Comparison of ENCODE assay signal across 9 mouse cellular contexts in genomic region chr3:36835525-36836203, GRCm38 (mm10). TPM values are rescaled to one million over a fixed set of nuclear protein-coding genes. Genes with fewer than 3 reads are reported as not detected.
DNase-seq lines count a peak whose midpoint lies in the region; ATAC-seq and TF ChIP-seq lines count a peak whose summit lies in the region.
"Had no signal": no experiment of that assay in that cellular context is flagged by ENCODE, and none has a peak within 500 bp of the region (broad histone marks: within the 10 kb centered on the region; RNA-seq: fewer than 3 reads in every experiment).

No protein-coding gene starts in this region.

- H3K4me2 ChIP-seq in hindbrain, embryonic 11.5 days (replicated peaks; ENCODE audit: low read depth, low read length): 0 out of 2 replicates have a peak overlapping the region, but pooled peaks have one; percentile 11
- peak overlapping the region; percentile 50 for H3K4me2 ChIP-seq in neural tube, embryonic 13.5 days

- no peak overlapping the region for H3K4me3 ChIP-seq in hindbrain, embryonic 11.5 days (ENCODE audit: low read depth, low read length)
- no peak overlapping the region for H3K4me3 ChIP-seq in left cerebral cortex, adult 2 months
- peak overlapping the region; percentile 23 for H3K4me3 ChIP-seq in neural tube, embryonic 13.5 days
- H3K4me3 ChIP-seq: erythroblast, embryonic 14.5 days had no signal

- peak; percentile 30 for TF ChIP-seq CTCF in left cerebral cortex, adult 2 months (IDR thresholded peaks at IDR 0.05)

- intact Hi-C loops in left cerebral cortex, adult 2 months (cut with DNase I): no loop called here

- no peaks in the 10 kb centered on the region for H3K4me1 ChIP-seq in hindbrain, embryonic 11.5 days (replicated peaks; ENCODE audit: control insufficient read depth, insufficient read depth, low read length)
- peaks cover 10% of the 10 kb centered on the region for H3K4me1 ChIP-seq in neural tube, embryonic 13.5 days (replicated peaks)

- no peaks in the 10 kb centered on the region for H3K27me3 ChIP-seq in hindbrain, embryonic 11.5 days (ENCODE audit: control insufficient read depth, insufficient read depth, low read length)
- no peaks in the 10 kb centered on the region for H3K27me3 ChIP-seq in neural tube, embryonic 13.5 days

- no peaks in the 10 kb centered on the region for H3K36me3 ChIP-seq in hindbrain, embryonic 11.5 days (ENCODE audit: control insufficient read depth, insufficient read depth, low read length)
- no peaks in the 10 kb centered on the region for H3K36me3 ChIP-seq in neural tube, embryonic 13.5 days

- H3K9me3 ChIP-seq in hindbrain, embryonic 11.5 days (ENCODE audit: control insufficient read depth, low read length): no peaks in the 10 kb centered on the region
- H3K9me3 ChIP-seq in neural tube, embryonic 13.5 days: no peaks in the 10 kb centered on the region

- ATAC-seq in hindbrain, embryonic 11.5 days (ENCODE audit: low FRiP score): no peak
- peak; percentile 80; the same call in 1 of the 2 replicates for ATAC-seq in neural tube, embryonic 13.5 days (ENCODE audit: low read depth)

- peak; percentile 35 for DNase-seq in adrenal gland, postnatal 14 days
- no peak for DNase-seq in adrenal gland, postnatal 25 days
- DNase-seq in right cerebral cortex, adult 18-20 months: peak; percentile 15
- no peak for DNase-seq in right cerebral cortex, postnatal 36 days (ENCODE audit: low spot score in 2 of 2)
- peak; percentile 44 for DNase-seq in hindbrain, embryonic 11.5 days (ENCODE audit: low spot score)
- peak in 1 of 2 experiments; percentile 14 for DNase-seq in left cerebral cortex, adult 2 months (ENCODE audit: extremely low spot score in 1 of 2, low spot score in 2 of 2)
- DNase-seq in thymus, adult 18-20 months: no peak

- H3K27ac ChIP-seq in hindbrain, embryonic 11.5 days (ENCODE audit: low read depth, low read length): no peak overlapping the region
- no peak overlapping the region for H3K27ac ChIP-seq in left cerebral cortex, adult 2 months
- peak overlapping the region; percentile 59 for H3K27ac ChIP-seq in neural tube, embryonic 13.5 days (replicated peaks)

- 0 out of 2 replicates have a peak overlapping the region, but pooled peaks have one; percentile 23 for H3K9ac ChIP-seq in hindbrain, embryonic 11.5 days (ENCODE audit: low read depth, low read length)
- peak overlapping the region; percentile 48 for H3K9ac ChIP-seq in neural tube, embryonic 13.5 days

- WGBS in hindbrain, embryonic 11.5 days: 17% methylated on average over 18 of the region's 18 CpGs
- 18% methylated on average over 18 of the region's 18 CpGs for WGBS in neural tube, embryonic 13.5 days

RNA-seq across cellular contexts. Expression of gene 4932438A13Rik, which starts 27.2 kb away (rescaled TPM):
- 42.6 and 49.7 TPM in 2 replicates for total RNA-seq in adrenal gland, postnatal 14 days (2021)
- 42.4 and 48.5 TPM in 2 replicates for total RNA-seq in adrenal gland, postnatal 25 days (2021)
- polyA plus RNA-seq in hindbrain, embryonic 11.5 days (2014; fragmentation: Nextera tagmentation; extraction: Ambion mirVana): 45.7 and 62.4 TPM in 2 replicates
- total RNA-seq in left cerebral cortex, adult 2 months (2021): 100 to 1,000 TPM; 122 to 126 TPM
- polyA plus RNA-seq in neural tube, embryonic 13.5 days (2015; fragmentation: Nextera tagmentation; extraction: Ambion mirVana): 55.8 and 59.7 TPM in 2 replicates

Comparison
In these comparisons a context has a peak if more than half of its experiments do, and no peak if none do; other contexts are left out.
1. DNase-seq: peak in adrenal gland, postnatal 14 days (single experiment), right cerebral cortex, adult 18-20 months (single experiment) and hindbrain, embryonic 11.5 days (single experiment); none in adrenal gland, postnatal 25 days (single experiment), right cerebral cortex, postnatal 36 days (0 of 2) and thymus, adult 18-20 months (0 of 2).